Mouse (Mus musculus) left cerebral cortex, adult 2 months (tissue): ENCODE results near the gene Olfr791. TPM values are rescaled to one million over a fixed set of nuclear protein-coding genes. Genes with fewer than 3 reads are reported as not detected.

Source experiments
- DNase-seq, 2 experiments: peaks; one replicate each; pipeline ENCODE4 v3.0.0; 2021 to 2022; ENCODE audit warnings: low spot score in 2 of 2, mixed read lengths in 1 of 2; ENCODE audit errors: extremely low spot score in 1 of 2
- H3K27ac ChIP-seq: fragments of 200-600 bp; 2 replicates; pipeline ENCODE4 v1.8.1; 2022
- H3K4me3 ChIP-seq: fragments of 200-600 bp; 2 replicates; pipeline ENCODE4 v1.8.1; 2022
- CTCF ChIP-seq: fragments of 200-600 bp; IDR thresholded peaks from 2 replicates; pipeline ENCODE4 v1.8.1; 2022; ENCODE audit warnings: antibody characterized with exemption, mild to moderate bottlenecking, moderate library complexity
- intact Hi-C: fragments of 180-260 bp; cut with DNase I; formaldehyde crosslinking; loops from one replicate; pipeline ENCODE4 v1.15.1; 2025
- long read RNA-seq, 2 experiments: library from polyadenylated mRNA; stranded (forward); transcript quantifications; one replicate each; pipeline ENCODE4 v2.0.0; 2021; ENCODE audit warnings: borderline mapping rate in 2 of 2
- total RNA-seq, 2 experiments: library from RNA; stranded (reverse); gene quantifications; 2 replicates each; pipeline ENCODE4 v1.2.3; 2021

Olfr791 gene
- total RNA-seq, result not detected
- long read RNA-seq, experiment 1, result 0 reads
- long read RNA-seq, experiment 2, result 0 reads

- DNase-seq, result no peak
- H3K4me3 ChIP-seq, result no peak within 1 kb of the TSS
- no peak within 1 kb of the TSS for H3K27ac ChIP-seq
- intact Hi-C loops, result no loop called here
- TF ChIP-seq CTCF, result no peak
Measured at GRCm38 (mm10) chr10:129521492-129521891, at the start of gene Olfr791. Olfr791 (plus strand) TSS chr10:129521792.

- H3K4me3 ChIP-seq, result no peak overlapping the region
- H3K27ac ChIP-seq, result no peak overlapping the region
- no peak for DNase-seq
- intact Hi-C loops, result no loop called here
- TF ChIP-seq CTCF, result no peak
Measured at GRCm38 (mm10) chr10:129473256-129473655, 48.3 kb upstream of the Olfr791 start.

GRCm38 (mm10) chr10:129473723-129474122 lies 47.9 kb upstream of the Olfr791 start:
- no peak for DNase-seq
- H3K4me3 ChIP-seq, result no peak overlapping the region
- TF ChIP-seq CTCF, result no peak
- H3K27ac ChIP-seq, result no peak overlapping the region
- intact Hi-C loops, result no loop called here

GRCm38 (mm10) chr10:129484452-129484851 lies 37.1 kb upstream of the Olfr791 start, which contains the start of gene Olfr789:
Olfr789 (plus strand) TSS chr10:129484752.
- no peak for DNase-seq
- intact Hi-C loops, result no loop called here
- H3K4me3 ChIP-seq, result no peak within 1 kb of the TSS
- no peak for TF ChIP-seq CTCF
- H3K27ac ChIP-seq, result no peak within 1 kb of the TSS

DNA sequence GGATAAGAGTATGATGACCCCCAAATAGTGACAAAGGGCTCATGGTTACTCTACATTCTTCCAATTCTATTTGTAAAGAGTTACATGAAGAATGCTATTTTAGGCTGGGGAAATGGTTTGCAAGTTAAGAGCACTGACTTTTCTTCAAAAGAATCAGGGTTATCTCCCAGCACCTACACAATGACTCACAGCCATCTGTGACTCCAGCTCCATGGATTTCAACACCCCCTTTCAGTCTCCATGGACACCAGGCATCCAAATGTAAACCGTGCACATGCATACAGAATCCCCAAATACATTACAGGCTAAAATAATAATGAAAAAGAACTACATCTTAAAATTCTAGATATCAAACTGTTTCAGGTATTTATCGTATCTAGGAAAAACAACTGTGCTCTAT lies 31.5 kb upstream of the Olfr791 start:
- no peak for TF ChIP-seq CTCF
- Histone ChIP-seq H3K27ac (no peak overlapping the region), H3K4me3 (no peak overlapping the region)
- DNase-seq, result peak; percentile 13 to 17
- intact Hi-C loops, result no loop called here

GRCm38 (mm10) chr10:129498192-129498591 lies 23.4 kb upstream of the Olfr791 start, which contains the start of gene Olfr790:
Olfr790 (plus strand) TSS chr10:129498492.
- DNase-seq, result no peak
- intact Hi-C loops, result no loop called here

DNA sequence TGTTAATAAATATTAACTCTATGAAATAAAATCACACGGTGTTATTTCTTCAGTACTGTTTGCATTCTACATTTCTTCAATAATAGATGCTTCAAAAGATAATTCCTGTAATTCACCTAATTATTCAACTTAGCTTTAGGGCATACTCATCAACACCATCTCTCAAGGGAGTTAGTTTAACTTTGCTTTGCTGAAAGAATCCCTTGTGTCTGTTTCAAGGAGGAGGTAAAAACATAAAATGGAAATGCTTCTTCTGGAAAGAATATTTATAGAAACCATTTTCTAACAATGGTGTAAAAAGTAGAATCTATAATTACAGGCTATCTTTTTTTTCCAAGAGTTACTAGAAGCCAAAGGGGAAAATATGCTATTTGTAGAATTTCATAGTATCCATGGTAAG lies 17.3 kb downstream of the Olfr791 start, which contains the start of gene Olfr792:
Gene Olfr792 (plus strand): TSS at position 301 of the 400 bp plus-strand sequence.
- TF ChIP-seq CTCF, result no peak
- Histone ChIP-seq H3K4me3 (no peak within 1 kb of the TSS), H3K27ac (no peak within 1 kb of the TSS)
- intact Hi-C loops, result no loop called here
- DNase-seq, result no peak

More at GRCm38 (mm10) chr10:129498192-129498591, 23.4 kb upstream of the Olfr791 start, which contains the start of gene Olfr790:
- Histone ChIP-seq H3K4me3 (no peak within 1 kb of the TSS), H3K27ac (no peak within 1 kb of the TSS)
- TF ChIP-seq CTCF, result no peak

GRCm38 (mm10) chr10:129549354-129549753 lies 27.8 kb downstream of the Olfr791 start:
- no peak overlapping the region for H3K27ac ChIP-seq
- DNase-seq, result peak in 1 of 2 experiments; percentile 10
- intact Hi-C loops, result loop anchor here (5.0 kb wide), 1 partner anchor 543 kb away; no protein-coding TSS in a partner anchor
- no peak overlapping the region for H3K4me3 ChIP-seq
- peak; percentile 33 for TF ChIP-seq CTCF

GRCm38 (mm10) chr10:129567355-129567754 lies 45.8 kb downstream of the Olfr791 start, which contains the start of gene Olfr794:
Olfr794 (plus strand) TSS chr10:129567655.
- DNase-seq, result no peak
- intact Hi-C loops, result no loop called here
- Histone ChIP-seq H3K27ac (no peak within 1 kb of the TSS), H3K4me3 (no peak within 1 kb of the TSS)
- no peak for TF ChIP-seq CTCF

DNA sequence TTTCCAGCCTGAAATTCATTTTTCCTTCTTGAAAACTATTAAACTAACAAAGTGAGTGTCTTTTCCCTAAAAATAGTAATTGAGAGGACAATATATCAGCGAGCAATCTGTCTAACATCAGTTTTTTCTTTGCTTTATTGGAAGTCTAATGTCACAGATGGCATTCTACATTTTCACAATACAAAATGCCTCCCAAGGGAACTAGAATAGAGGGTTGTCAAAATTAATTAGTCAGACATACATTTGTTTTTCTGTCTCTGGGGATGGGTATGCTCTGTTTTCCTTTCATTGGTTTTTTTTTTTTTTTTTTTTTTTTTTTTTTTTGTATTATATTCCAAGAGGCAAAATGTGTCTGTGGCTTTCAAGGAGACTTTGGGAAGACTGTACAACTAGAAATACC lies 55.5 kb downstream of the Olfr791 start:
- Histone ChIP-seq H3K4me3 (no peak overlapping the region), H3K27ac (no peak overlapping the region)
- no peak for TF ChIP-seq CTCF
- DNase-seq, result no peak
- intact Hi-C loops, result no loop called here

Other genes starting within 250 kb of the Olfr791 start
- gene Olfr780, start 203.7 kb upstream of the Olfr791 start, total RNA-seq, result not detected
- not detected for gene Olfr781, start 192.9 kb upstream of the Olfr791 start, total RNA-seq
- gene Olfr782, start 172.9 kb upstream of the Olfr791 start, total RNA-seq, result not detected
- gene Olfr784, start 137.7 kb upstream of the Olfr791 start, total RNA-seq, result under 1 TPM in 1 of 2 experiments, not detected in 1; 0.21 TPM
- not detected for gene Olfr785, start 116.4 kb upstream of the Olfr791 start, total RNA-seq
- gene Olfr786, start 94.5 kb upstream of the Olfr791 start, total RNA-seq, result not detected
- gene Olfr787, start 59.9 kb upstream of the Olfr791 start, total RNA-seq, result not detected
- not detected for gene Olfr788, start 50.8 kb upstream of the Olfr791 start, total RNA-seq
- not detected for gene Olfr789, start 37.0 kb upstream of the Olfr791 start, total RNA-seq
- not detected for gene Olfr790, start 23.3 kb upstream of the Olfr791 start, total RNA-seq
- not detected for gene Olfr792, start 17.4 kb downstream of the Olfr791 start, total RNA-seq
- not detected for gene Olfr794, start 45.9 kb downstream of the Olfr791 start, total RNA-seq
- not detected for gene Olfr796, start 90.8 kb downstream of the Olfr791 start, total RNA-seq
- gene Olfr798, start 106.1 kb downstream of the Olfr791 start, total RNA-seq, result not detected
- gene Olfr799, start 115.7 kb downstream of the Olfr791 start, total RNA-seq, result not detected
- not detected for gene Olfr800, start 135.9 kb downstream of the Olfr791 start, total RNA-seq
- not detected for gene Olfr801, start 152.1 kb downstream of the Olfr791 start, total RNA-seq
- gene Olfr802, start 166.4 kb downstream of the Olfr791 start, total RNA-seq, result under 1 TPM in 1 of 2 experiments, not detected in 1; 0.11 TPM
- not detected for gene Olfr803, start 172.5 kb downstream of the Olfr791 start, total RNA-seq
- not detected for gene Olfr804, start 181.4 kb downstream of the Olfr791 start, total RNA-seq
- gene Olfr805, start 207.6 kb downstream of the Olfr791 start, total RNA-seq, result not detected
- not detected for gene Olfr806, start 220.1 kb downstream of the Olfr791 start, total RNA-seq
- not detected for gene Olfr807, start 236.0 kb downstream of the Olfr791 start, total RNA-seq
- not detected for gene Olfr808, start 243.7 kb downstream of the Olfr791 start, total RNA-seq